Mouse (Mus musculus): ENCODE measurements around the gene Gm20814. TPM values are rescaled to one million over a fixed set of nuclear protein-coding genes. Genes with fewer than 3 reads are reported as not detected.
"Not testable (repeated sequence)": the region's sequence is repeated elsewhere in the genome, so short reads cannot be mapped to it uniquely, and the experiment has no call there.

The Gm20814 gene
- not detected in 2 replicates for polyA plus RNA-seq (2015; fragmentation: Nextera tagmentation; extraction: Ambion mirVana)

DNA sequence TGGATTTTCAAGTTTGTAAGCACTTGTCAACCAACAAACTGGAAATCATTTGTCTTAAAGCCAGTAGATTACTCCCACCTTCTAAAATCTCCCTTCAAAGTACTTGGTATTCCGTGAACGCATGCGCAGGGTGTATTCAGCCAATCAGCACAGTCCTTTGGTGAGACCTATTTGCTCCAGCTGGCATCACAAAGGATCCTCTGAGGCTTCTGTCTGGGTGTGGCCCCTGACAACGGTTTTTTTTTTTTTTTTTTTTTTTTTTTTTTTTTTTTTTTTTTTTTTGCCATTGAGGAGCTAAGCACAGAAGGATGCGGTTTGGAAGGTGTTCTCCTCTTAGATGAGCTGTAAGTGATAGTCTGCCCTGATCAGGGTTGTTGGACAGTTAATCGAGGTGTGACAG lies at the start of gene Gm20814:
Gene Gm20814 (plus strand): TSS at position 301 of the 400 bp plus-strand sequence.
- ATAC-seq; H3K27me3 ChIP-seq (replicated peaks; ENCODE audit: insufficient read depth, low read length); H3K9ac ChIP-seq (replicated peaks; ENCODE audit: low read depth); H3K4me1 ChIP-seq (ENCODE audit: insufficient read depth, low read depth, low read length); H3K4me2 ChIP-seq (replicated peaks; ENCODE audit: low read depth, low read length); H3K9me3 ChIP-seq (ENCODE audit: low read length); H3K4me3 ChIP-seq (ENCODE audit: low read depth, low read length); H3K27ac ChIP-seq (ENCODE audit: low read length); DNase-seq (ENCODE audit: low spot score); H3K36me3 ChIP-seq (ENCODE audit: insufficient read depth, low read length): not testable (repeated sequence)
- WGBS, result 50% methylated on average over 1 of the region's 6 CpGs
